Mouse (Mus musculus): ENCODE measurements around the gene Jdp2. TPM values are rescaled to one million over a fixed set of nuclear protein-coding genes. Genes with fewer than 3 reads are reported as not detected.

The Jdp2 gene
- polyA plus RNA-seq, 1 experiment from 2014 or later: 1.3 TPM

DNA sequence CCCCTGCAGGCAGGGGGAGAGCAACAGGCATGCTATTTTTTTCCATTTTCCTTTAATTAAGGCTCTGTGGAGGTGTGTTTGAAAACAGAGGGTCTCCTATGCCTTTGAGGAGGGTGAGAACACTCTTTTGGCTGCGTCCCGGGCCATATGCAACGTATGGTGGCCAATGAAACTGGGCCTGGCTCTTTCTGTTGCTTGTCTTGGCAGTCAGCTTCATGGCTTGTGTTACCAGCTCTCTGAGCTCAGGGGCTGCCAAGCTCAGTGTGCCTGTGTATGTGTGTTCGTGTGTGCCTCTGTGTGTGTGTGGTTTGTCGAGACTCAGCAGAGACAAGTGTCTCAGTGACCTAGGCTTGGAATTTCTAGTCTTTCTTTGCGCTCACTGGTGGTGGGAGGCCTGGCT lies 2.7 kb downstream of the Jdp2 start:
- no peak overlapping the region for H3K9ac ChIP-seq
- H3K9me3 ChIP-seq (ENCODE audit: low read depth, low read length): no peaks in the 10 kb centered on the region
- TF ChIP-seq CTCF (IDR thresholded peaks at IDR 0.05; ENCODE audit: low read depth): no peak
- H3K4me3 ChIP-seq (ENCODE audit: low read depth, low read length): no peak overlapping the region
- H3K4me2 ChIP-seq: no peak overlapping the region; the same call in 1 of the 2 replicates
- H3K27ac ChIP-seq (ENCODE audit: low read depth): no peak overlapping the region
- no peaks in the 10 kb centered on the region for H3K36me3 ChIP-seq (ENCODE audit: insufficient read depth)
- no peak for DNase-seq
- H3K27me3 ChIP-seq (ENCODE audit: insufficient read depth, low read length): no peaks in the 10 kb centered on the region
- peaks cover 25% of the 10 kb centered on the region for H3K4me1 ChIP-seq (ENCODE audit: insufficient read depth)
- WGBS: 79% methylated on average over 6 of the region's 6 CpGs
- no peak for ATAC-seq (ENCODE audit: insufficient read depth)

DNA sequence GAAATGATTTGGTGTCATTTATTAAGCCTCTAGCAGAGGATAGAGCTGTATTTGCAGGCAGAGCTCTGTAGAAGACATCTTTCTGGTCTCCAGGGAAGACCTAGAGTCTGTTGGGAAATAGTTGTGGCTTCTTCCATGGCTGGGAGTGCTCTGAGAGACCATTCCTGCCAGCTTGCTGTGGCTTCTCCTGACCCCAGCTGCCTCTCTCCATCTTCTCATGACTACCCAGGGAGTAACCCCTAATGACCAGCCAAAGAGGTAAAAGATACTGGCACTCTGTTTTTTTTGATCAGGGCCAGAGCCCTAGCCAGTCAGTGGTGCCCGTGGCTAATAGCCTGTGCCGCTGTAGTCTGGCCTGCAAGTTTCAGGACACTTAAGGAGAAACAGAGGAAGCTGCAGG lies 3.3 kb downstream of the Jdp2 start:
- Histone ChIP-seq H3K36me3 (ENCODE audit: insufficient read depth) (no peaks in the 10 kb centered on the region), H3K9ac (no peak overlapping the region), H3K27ac (ENCODE audit: low read depth) (no peak overlapping the region), H3K9me3 (ENCODE audit: low read depth, low read length) (no peaks in the 10 kb centered on the region), H3K4me3 (ENCODE audit: low read depth, low read length) (no peak overlapping the region), H3K27me3 (ENCODE audit: insufficient read depth, low read length) (no peaks in the 10 kb centered on the region), H3K4me1 (ENCODE audit: insufficient read depth) (peaks cover 25% of the 10 kb centered on the region), H3K4me2 (no peak overlapping the region)
- no peak for TF ChIP-seq CTCF (IDR thresholded peaks at IDR 0.05; ENCODE audit: low read depth)
- DNase-seq (no peak), ATAC-seq (ENCODE audit: insufficient read depth) (no peak)
- 75% methylated on average over 2 of the region's 2 CpGs for WGBS

DNA sequence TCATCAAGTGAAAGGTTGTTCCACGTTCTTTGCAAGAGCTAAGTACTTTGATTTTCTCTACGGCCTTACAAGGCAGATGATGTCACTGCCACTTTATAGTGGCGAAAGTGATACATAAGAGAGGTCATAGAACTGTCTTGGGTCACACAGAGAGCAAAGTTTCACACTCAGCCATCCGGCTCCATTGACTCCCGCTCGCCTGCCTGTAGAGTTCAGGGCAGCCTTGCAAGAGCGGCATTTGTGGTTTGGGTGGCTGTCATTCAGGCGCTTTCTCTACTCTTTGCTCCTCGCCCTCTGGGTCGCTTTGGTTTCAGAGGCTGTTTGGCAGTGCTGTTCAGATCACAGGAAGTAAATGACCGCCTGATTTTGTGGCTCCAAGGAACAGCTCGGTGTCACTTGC lies 4.0 kb downstream of the Jdp2 start:
- no peak for TF ChIP-seq CTCF (IDR thresholded peaks at IDR 0.05; ENCODE audit: low read depth)
- Histone ChIP-seq H3K9me3 (ENCODE audit: low read depth, low read length) (no peaks in the 10 kb centered on the region), H3K4me2 (no peak overlapping the region), H3K27ac (ENCODE audit: low read depth) (no peak overlapping the region), H3K4me3 (ENCODE audit: low read depth, low read length) (no peak overlapping the region), H3K36me3 (ENCODE audit: insufficient read depth) (no peaks in the 10 kb centered on the region), H3K9ac (no peak overlapping the region), H3K27me3 (ENCODE audit: insufficient read depth, low read length) (no peaks in the 10 kb centered on the region), H3K4me1 (ENCODE audit: insufficient read depth) (peaks cover 25% of the 10 kb centered on the region)
- WGBS: 70% methylated on average over 12 of the region's 12 CpGs
- no peak for ATAC-seq (ENCODE audit: insufficient read depth)
- DNase-seq: no peak

DNA sequence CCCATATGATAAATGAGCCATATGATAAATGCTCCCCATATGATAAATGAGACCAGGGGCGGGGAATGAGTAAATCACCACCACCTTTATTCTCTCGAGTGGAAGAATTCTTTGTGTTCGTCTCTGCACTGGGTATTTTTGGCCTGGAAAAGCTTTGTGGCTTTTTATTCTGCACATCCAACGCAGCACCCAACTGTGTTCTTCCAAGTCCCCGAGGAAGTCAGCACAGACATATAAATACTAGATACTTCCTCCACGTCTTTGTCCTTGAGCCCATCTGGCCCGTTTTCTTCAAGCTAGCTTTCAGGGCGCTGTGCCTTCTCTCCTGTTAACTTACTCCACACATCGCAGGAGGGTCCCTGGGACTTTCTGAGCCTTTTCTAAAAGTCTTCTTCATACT lies 4.9 kb downstream of the Jdp2 start:
- H3K4me2 ChIP-seq: no peak overlapping the region
- TF ChIP-seq CTCF (IDR thresholded peaks at IDR 0.05; ENCODE audit: low read depth): no peak
- no peak overlapping the region for H3K27ac ChIP-seq (ENCODE audit: low read depth)
- DNase-seq: no peak
- peaks cover 5% of the 10 kb centered on the region; the same call in 1 of the 2 replicates for H3K36me3 ChIP-seq (ENCODE audit: insufficient read depth)
- H3K27me3 ChIP-seq (ENCODE audit: insufficient read depth, low read length): no peaks in the 10 kb centered on the region
- no peaks in the 10 kb centered on the region for H3K9me3 ChIP-seq (ENCODE audit: low read depth, low read length)
- 63% methylated on average over 9 of the region's 9 CpGs for WGBS
- no peak overlapping the region for H3K9ac ChIP-seq
- H3K4me3 ChIP-seq (ENCODE audit: low read depth, low read length): no peak overlapping the region
- no peak for ATAC-seq (ENCODE audit: insufficient read depth)
- peaks cover 25% of the 10 kb centered on the region for H3K4me1 ChIP-seq (ENCODE audit: insufficient read depth)

DNA sequence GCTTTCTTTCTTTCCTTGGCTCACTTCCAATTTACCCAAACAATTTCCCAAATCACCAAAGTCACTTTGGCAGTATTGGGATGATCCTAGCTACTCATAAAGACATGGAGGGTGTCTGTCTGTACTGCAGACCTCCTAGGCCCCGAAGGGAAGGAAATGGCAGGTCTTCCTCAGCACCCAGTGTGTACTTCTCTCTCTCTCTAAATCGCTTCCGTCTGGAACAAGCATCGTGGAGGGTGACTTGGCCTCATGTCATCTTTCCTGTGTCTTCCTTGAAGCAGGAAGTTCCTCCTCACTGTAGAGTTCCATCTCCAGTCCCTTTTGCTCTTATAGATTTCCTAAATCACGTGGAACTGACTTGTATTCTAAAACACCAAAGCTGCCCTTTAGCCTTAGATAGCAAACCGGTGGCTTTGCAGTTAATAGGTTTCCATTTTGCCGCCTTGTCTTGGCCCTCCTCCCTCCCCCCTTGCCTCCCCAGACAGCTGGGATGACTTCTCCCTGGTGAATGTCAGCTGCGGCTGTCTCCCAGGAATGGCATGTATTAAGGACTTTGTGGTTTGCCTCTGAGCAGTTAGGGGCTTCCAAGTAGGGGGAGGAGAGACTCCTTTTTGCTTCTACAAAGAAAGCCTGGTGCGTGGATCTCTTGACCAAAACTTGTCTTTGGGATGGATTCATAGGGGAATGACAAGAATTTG lies 5.6 kb downstream of the Jdp2 start:
- ATAC-seq (ENCODE audit: insufficient read depth) (peak; percentile 50; the same call in 1 of the 2 replicates), DNase-seq (peak; percentile 65)
- peak overlapping the region; percentile 2; the same call in 1 of the 2 replicates for H3K4me2 ChIP-seq
- no peak overlapping the region for H3K27ac ChIP-seq (ENCODE audit: low read depth)
- no peak overlapping the region for H3K4me3 ChIP-seq (ENCODE audit: low read depth, low read length)
- no peak overlapping the region for H3K9ac ChIP-seq
- no peaks in the 10 kb centered on the region for H3K9me3 ChIP-seq (ENCODE audit: low read depth, low read length)
- H3K4me1 ChIP-seq (ENCODE audit: insufficient read depth): peaks cover 25% of the 10 kb centered on the region
- H3K36me3 ChIP-seq (ENCODE audit: insufficient read depth): peaks cover 11% of the 10 kb centered on the region
- no peaks in the 10 kb centered on the region for H3K27me3 ChIP-seq (ENCODE audit: insufficient read depth, low read length)
- TF ChIP-seq CTCF (IDR thresholded peaks at IDR 0.05; ENCODE audit: low read depth): no peak
- 31% methylated on average over 9 of the region's 9 CpGs for WGBS

DNA sequence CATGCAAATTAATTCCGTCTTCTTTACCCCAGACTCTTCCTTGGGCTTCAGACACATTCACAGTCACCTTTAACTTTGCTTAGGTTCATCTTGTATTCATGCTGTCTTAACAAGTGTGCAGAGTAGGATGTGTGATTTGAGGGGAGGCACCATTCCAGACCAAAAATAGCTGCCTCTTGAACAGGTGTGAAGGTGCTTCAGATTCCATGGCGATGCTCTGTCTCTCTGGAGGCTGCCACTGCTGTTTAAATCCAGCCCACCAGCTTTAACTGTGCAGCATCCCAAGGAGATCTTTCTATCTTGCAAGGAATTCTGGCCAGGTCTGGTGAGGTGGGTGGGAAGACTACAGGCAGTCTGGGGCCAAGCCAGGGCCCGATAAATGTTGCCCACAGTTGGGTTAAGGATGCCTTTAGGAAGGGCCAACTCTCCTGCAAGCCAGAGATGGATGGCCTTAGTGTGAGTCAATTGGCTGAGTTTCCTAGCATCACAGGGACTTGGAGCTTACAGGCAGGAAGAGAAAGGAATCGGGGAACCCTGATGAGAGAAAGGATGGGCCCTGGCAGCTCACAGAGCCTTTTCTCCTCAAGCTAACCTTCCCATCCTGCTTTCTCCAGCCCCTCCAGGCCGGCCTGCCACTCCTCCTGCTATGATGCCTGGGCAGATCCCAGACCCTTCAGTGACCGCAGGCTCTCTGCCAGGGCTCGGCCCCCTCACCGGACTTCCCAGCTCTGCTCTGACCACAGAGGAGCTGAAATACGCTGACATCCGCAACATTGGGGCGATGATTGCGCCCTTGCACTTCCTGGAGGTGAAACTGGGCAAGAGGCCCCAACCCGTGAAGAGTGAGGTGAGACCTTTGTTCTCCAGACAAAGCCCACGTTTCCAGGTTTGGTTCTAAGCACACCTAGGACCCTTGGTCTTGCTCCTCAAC lies 9.0 kb downstream of the Jdp2 start:
- Histone ChIP-seq H3K4me2 (no peak overlapping the region), H3K9me3 (ENCODE audit: low read depth, low read length) (no peaks in the 10 kb centered on the region), H3K9ac (no peak overlapping the region), H3K4me1 (ENCODE audit: insufficient read depth) (peaks cover 14% of the 10 kb centered on the region), H3K4me3 (ENCODE audit: low read depth, low read length) (no peak overlapping the region), H3K27me3 (ENCODE audit: insufficient read depth, low read length) (no peaks in the 10 kb centered on the region), H3K36me3 (ENCODE audit: insufficient read depth) (peaks cover 29% of the 10 kb centered on the region), H3K27ac (ENCODE audit: low read depth) (no peak overlapping the region)
- ATAC-seq (ENCODE audit: insufficient read depth) (no peak), DNase-seq (no peak)
- 79% methylated on average over 14 of the region's 14 CpGs for WGBS
- TF ChIP-seq CTCF (IDR thresholded peaks at IDR 0.05; ENCODE audit: low read depth): no peak

DNA sequence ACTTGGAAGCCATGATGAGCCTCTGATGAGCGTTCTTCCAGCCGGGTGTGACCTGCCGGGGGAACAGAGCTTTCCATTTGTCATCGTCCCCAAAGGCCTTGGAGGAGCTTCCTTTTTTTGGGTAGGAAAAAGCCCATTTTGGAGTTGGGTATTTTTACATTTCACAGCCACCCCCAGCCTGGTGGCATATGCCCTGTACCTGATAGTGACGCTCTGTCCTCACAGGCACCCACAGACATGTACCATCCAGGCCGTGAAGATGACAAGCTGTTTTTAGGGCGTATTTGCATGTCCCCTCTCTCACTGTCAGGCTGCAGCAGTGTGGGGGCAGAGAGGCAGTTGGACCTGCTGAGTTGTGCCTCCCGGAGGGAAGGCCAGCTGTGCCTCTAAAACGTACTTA lies 11.3 kb downstream of the Jdp2 start:
- H3K4me1 ChIP-seq (ENCODE audit: insufficient read depth): 0 out of 2 replicates have a peak, but pooled peaks cover 1% of the 10 kb centered on the region
- no peak overlapping the region for H3K4me2 ChIP-seq
- no peaks in the 10 kb centered on the region for H3K27me3 ChIP-seq (ENCODE audit: insufficient read depth, low read length)
- no peak overlapping the region for H3K27ac ChIP-seq (ENCODE audit: low read depth)
- DNase-seq (no peak), ATAC-seq (ENCODE audit: insufficient read depth) (no peak)
- 79% methylated on average over 9 of the region's 9 CpGs for WGBS
- H3K4me3 ChIP-seq (ENCODE audit: low read depth, low read length): no peak overlapping the region
- TF ChIP-seq CTCF (IDR thresholded peaks at IDR 0.05; ENCODE audit: low read depth): no peak
- peaks cover 29% of the 10 kb centered on the region for H3K36me3 ChIP-seq (ENCODE audit: insufficient read depth)
- no peaks in the 10 kb centered on the region for H3K9me3 ChIP-seq (ENCODE audit: low read depth, low read length)
- no peak overlapping the region for H3K9ac ChIP-seq

Measured in lung, embryonic 14.5 days (tissue).